Mouse (Mus musculus) limb, embryonic 13.5 days (tissue): ENCODE measurements around the gene Fam98c. TPM values are rescaled to one million over a fixed set of nuclear protein-coding genes. Genes with fewer than 3 reads are reported as not detected.

ENCODE experiments used
- ATAC-seq: fragments of 200-750 bp; cut with Nextera tagmentation; 2 replicates; pipeline ENCODE4 v1.8.0; 2017; ENCODE audit warnings: low read depth, moderate number of reproducible peaks, moderate TSS enrichment; ENCODE audit not compliant: low FRiP score
- H3K27ac ChIP-seq: fragments of 300-500 bp; sonication (generic); 2 replicates; pipeline ENCODE4 v1.5.1; 2015; ENCODE audit warnings: inconsistent platforms, mild to moderate bottlenecking, moderate library complexity
- H3K27me3 ChIP-seq: fragments of 300-500 bp; sonication (generic); 2 replicates; pipeline ENCODE4 v1.6.1; 2015; ENCODE audit warnings: mild to moderate bottlenecking, inconsistent platforms
- H3K36me3 ChIP-seq: fragments of 300-500 bp; sonication (generic); 2 replicates; pipeline ENCODE4 v1.6.1; 2015; ENCODE audit warnings: inconsistent platforms, mild to moderate bottlenecking, moderate library complexity
- H3K4me1 ChIP-seq: fragments of 300-500 bp; sonication (generic); 2 replicates; pipeline ENCODE4 v1.6.1; 2015; ENCODE audit warnings: inconsistent platforms
- H3K4me2 ChIP-seq: fragments of 300-500 bp; sonication (generic); replicated peaks from 2 replicates; pipeline ENCODE4 v1.6.1; 2015; ENCODE audit warnings: inconsistent platforms, mild to moderate bottlenecking, moderate library complexity
- H3K4me3 ChIP-seq: fragments of 300-500 bp; sonication (generic); 2 replicates; pipeline ENCODE4 v1.5.1; 2015; ENCODE audit warnings: moderate library complexity, mild to moderate bottlenecking, inconsistent platforms
- H3K9ac ChIP-seq: fragments of 300-500 bp; sonication (generic); 2 replicates; pipeline ENCODE4 v1.6.1; 2015; ENCODE audit warnings: mild to moderate bottlenecking, inconsistent platforms
- H3K9me3 ChIP-seq: fragments of 300-500 bp; sonication (generic); 2 replicates; pipeline ENCODE4 v1.6.1; 2016; ENCODE audit warnings: inconsistent platforms
- WGBS: fragments of 180-500 bp; shearing (Covaris S2); methylation state at CpG from one replicate; pipeline ENCODE4 v1.1.7; 2015; 5-methylcytosine and 5-hydroxymethylcytosine counted together
- polyA plus RNA-seq: library from polyadenylated mRNA; unstranded; fragments of >200 nt; fragmentation: Nextera tagmentation; extraction: Ambion mirVana; gene quantifications from 2 replicates; pipeline ENCODE4 v1.2.1, GENCODE M21; 2015

Fam98c gene
- polyA plus RNA-seq, 1 experiment from 2014 or later = 11.5 TPM

- peaks cover 41% of the 10 kb centered on the region for H3K4me1 ChIP-seq
- peak; percentile 69 for ATAC-seq
- no peaks in the 10 kb centered on the region for H3K9me3 ChIP-seq
- peak within 1 kb of the TSS; percentile 39; the same call in 1 of the 2 replicates for H3K27ac ChIP-seq
- WGBS = under 1% methylated on average over 30 of the region's 30 CpGs
- H3K4me3 ChIP-seq = peak within 1 kb of the TSS; percentile 74
- H3K27me3 ChIP-seq = peaks cover 59% of the 10 kb centered on the region
- peak within 1 kb of the TSS; percentile 86 for H3K4me2 ChIP-seq
- H3K9ac ChIP-seq = peak within 1 kb of the TSS; percentile 71
- peaks cover 27% of the 10 kb centered on the region for H3K36me3 ChIP-seq
Observed at GRCm38 (mm10) chr7:29170066-29170754, 14.2 kb upstream of the Fam98c start, which contains the start of the genes Ggn and Spred3. Gene Ggn (plus strand): TSS chr7:29170210. Gene Spred3 (minus strand): TSS chr7:29170411.

GRCm38 (mm10) chr7:29169231-29170065, 13.4 kb upstream of the Fam98c start:
- peak; percentile 87 for ATAC-seq
- Histone ChIP-seq H3K36me3 (peaks cover 24% of the 10 kb centered on the region), H3K4me1 (peaks cover 41% of the 10 kb centered on the region), H3K9me3 (no peaks in the 10 kb centered on the region), H3K4me3 (peak overlapping the region; percentile 74), H3K27me3 (peaks cover 52% of the 10 kb centered on the region), H3K4me2 (peak overlapping the region; percentile 86), H3K27ac (peak overlapping the region; percentile 39; the same call in 1 of the 2 replicates), H3K9ac (peak overlapping the region; percentile 71)
- under 1% methylated on average over 27 of the region's 39 CpGs for WGBS

- Histone ChIP-seq H3K9ac (peak overlapping the region; percentile 71), H3K9me3 (no peaks in the 10 kb centered on the region), H3K4me1 (peaks cover 41% of the 10 kb centered on the region), H3K4me2 (peak overlapping the region; percentile 86), H3K36me3 (peaks cover 18% of the 10 kb centered on the region), H3K4me3 (peak overlapping the region; percentile 74), H3K27ac (no peak overlapping the region), H3K27me3 (peaks cover 45% of the 10 kb centered on the region)
- 1% methylated on average over 14 of the region's 14 CpGs for WGBS
- ATAC-seq = no peak
Observed at GRCm38 (mm10) chr7:29168791-29169230, 12.8 kb upstream of the Fam98c start.

- peaks cover 12% of the 10 kb centered on the region for H3K36me3 ChIP-seq
- peak overlapping the region; percentile 86 for H3K4me2 ChIP-seq
- peak overlapping the region; percentile 74 for H3K4me3 ChIP-seq
- H3K27me3 ChIP-seq = peaks cover 39% of the 10 kb centered on the region
- WGBS = 5% methylated on average over 10 of the region's 10 CpGs
- H3K27ac ChIP-seq = 0 out of 2 replicates have a peak overlapping the region, but pooled peaks have one; percentile 28
- peaks cover 41% of the 10 kb centered on the region for H3K4me1 ChIP-seq
- ATAC-seq = no peak
- H3K9me3 ChIP-seq = no peaks in the 10 kb centered on the region
- H3K9ac ChIP-seq = peak overlapping the region; percentile 71; the same call in 1 of the 2 replicates
Observed at GRCm38 (mm10) chr7:29168121-29168695, 12.2 kb upstream of the Fam98c start.

DNA sequence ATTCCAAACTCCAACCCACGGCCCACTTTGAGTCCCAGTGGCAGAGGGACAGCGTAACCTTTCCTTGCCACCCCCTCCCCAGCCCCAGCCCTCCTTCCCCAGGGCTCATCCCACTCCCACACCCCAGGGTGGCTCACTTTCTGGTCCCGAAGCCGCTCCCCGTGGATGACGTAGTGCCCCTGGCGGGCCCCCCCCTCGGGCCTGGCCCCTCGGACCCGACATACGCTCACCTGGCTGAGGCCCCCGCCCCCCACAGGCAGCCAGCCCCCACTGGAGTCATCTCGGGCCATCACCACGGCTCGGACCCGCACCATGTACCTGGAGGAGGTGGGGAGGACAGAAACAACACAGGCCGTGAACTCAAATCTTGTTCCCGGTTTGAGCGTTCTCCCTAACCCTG, 11.6 kb upstream of the Fam98c start:
- Histone ChIP-seq H3K4me1 (peaks cover 41% of the 10 kb centered on the region), H3K4me2 (peak overlapping the region; percentile 86), H3K27me3 (peaks cover 34% of the 10 kb centered on the region), H3K9me3 (no peaks in the 10 kb centered on the region), H3K27ac (no peak overlapping the region), H3K36me3 (peaks cover 7% of the 10 kb centered on the region; the same call in 1 of the 2 replicates), H3K9ac (peak overlapping the region; percentile 71; the same call in 1 of the 2 replicates), H3K4me3 (peak overlapping the region; percentile 74; the same call in 1 of the 2 replicates)
- ATAC-seq = no peak
- WGBS = 17% methylated on average over 19 of the region's 19 CpGs

GRCm38 (mm10) chr7:29162750-29163525, 6.9 kb upstream of the Fam98c start:
- no peak overlapping the region for H3K9ac ChIP-seq
- H3K36me3 ChIP-seq = peaks cover 18% of the 10 kb centered on the region
- H3K27me3 ChIP-seq = peaks cover 35% of the 10 kb centered on the region
- no peak overlapping the region for H3K4me3 ChIP-seq
- peaks cover 4% of the 10 kb centered on the region for H3K4me1 ChIP-seq
- H3K9me3 ChIP-seq = no peaks in the 10 kb centered on the region
- H3K27ac ChIP-seq = no peak overlapping the region
- 0 out of 2 replicates have a peak, but pooled peaks have one; percentile 37 for ATAC-seq
- 13% methylated on average over 9 of the region's 9 CpGs for WGBS
- 0 out of 2 replicates have a peak overlapping the region, but pooled peaks have one; percentile 7 for H3K4me2 ChIP-seq

DNA sequence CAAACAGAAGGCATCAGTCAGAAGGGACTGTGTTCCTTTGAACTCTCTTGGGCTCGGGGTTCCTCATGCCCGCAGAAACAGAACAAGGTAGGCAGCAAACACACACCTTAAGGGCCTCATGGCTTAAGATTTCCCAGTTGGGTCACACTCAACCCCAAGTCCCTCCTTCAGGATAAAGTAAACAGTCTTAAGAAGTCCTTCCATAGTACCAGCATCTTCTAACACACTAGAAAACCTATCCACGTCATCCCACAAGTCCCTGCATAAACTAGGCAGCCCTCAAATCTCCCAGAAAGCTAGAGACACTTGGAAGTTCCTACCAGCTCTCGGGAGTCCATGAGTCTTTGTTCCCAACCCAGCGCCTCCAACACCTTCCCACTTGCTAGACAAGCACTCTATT, 6.3 kb upstream of the Fam98c start:
- Histone ChIP-seq H3K27ac (no peak overlapping the region), H3K27me3 (peaks cover 35% of the 10 kb centered on the region), H3K4me2 (0 out of 2 replicates have a peak overlapping the region, but pooled peaks have one; percentile 7), H3K9me3 (no peaks in the 10 kb centered on the region), H3K4me3 (no peak overlapping the region), H3K36me3 (peaks cover 18% of the 10 kb centered on the region), H3K9ac (no peak overlapping the region), H3K4me1 (no peaks in the 10 kb centered on the region)
- no peak for ATAC-seq
- WGBS = 76% methylated on average over 5 of the region's 5 CpGs

DNA sequence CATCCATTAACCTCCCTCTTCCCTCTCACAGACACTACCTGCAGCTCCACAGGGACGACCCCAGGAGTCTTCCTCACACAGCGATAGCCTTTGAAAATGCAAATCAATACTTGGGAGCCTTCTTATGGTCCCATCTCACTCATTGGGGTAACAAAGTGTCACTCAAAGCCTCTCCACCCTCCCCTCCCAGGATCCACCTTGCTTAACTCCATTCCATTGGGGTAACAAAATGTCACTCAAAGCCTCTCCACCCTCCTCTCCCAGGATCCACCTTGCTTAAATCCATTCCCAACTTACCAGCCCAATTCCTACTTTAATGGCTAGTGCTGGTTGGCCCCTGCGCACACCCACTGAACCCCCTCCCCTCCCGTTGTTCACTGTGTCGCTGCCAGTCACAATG, 2.2 kb upstream of the Fam98c start:
- Histone ChIP-seq H3K9me3 (no peaks in the 10 kb centered on the region), H3K4me3 (no peak overlapping the region), H3K36me3 (peaks cover 18% of the 10 kb centered on the region), H3K4me1 (0 out of 2 replicates have a peak, but pooled peaks cover 4% of the 10 kb centered on the region), H3K27ac (no peak overlapping the region), H3K9ac (no peak overlapping the region), H3K27me3 (peaks cover 32% of the 10 kb centered on the region), H3K4me2 (no peak overlapping the region)
- WGBS = 3% methylated on average over 5 of the region's 5 CpGs
- ATAC-seq = no peak

GRCm38 (mm10) chr7:29155196-29155837, 717 bp downstream of the Fam98c start:
- H3K36me3 ChIP-seq = peaks cover 4% of the 10 kb centered on the region
- 0 out of 2 replicates have a peak, but pooled peaks cover 4% of the 10 kb centered on the region for H3K4me1 ChIP-seq
- peak overlapping the region; percentile 85 for H3K9ac ChIP-seq
- peak overlapping the region; percentile 97 for H3K4me2 ChIP-seq
- H3K27ac ChIP-seq = peak overlapping the region; percentile 83
- H3K27me3 ChIP-seq = peaks cover 31% of the 10 kb centered on the region
- WGBS = 7% methylated on average over 36 of the region's 37 CpGs
- no peaks in the 10 kb centered on the region for H3K9me3 ChIP-seq
- peak; percentile 86 for ATAC-seq
- peak overlapping the region; percentile 82 for H3K4me3 ChIP-seq

DNA sequence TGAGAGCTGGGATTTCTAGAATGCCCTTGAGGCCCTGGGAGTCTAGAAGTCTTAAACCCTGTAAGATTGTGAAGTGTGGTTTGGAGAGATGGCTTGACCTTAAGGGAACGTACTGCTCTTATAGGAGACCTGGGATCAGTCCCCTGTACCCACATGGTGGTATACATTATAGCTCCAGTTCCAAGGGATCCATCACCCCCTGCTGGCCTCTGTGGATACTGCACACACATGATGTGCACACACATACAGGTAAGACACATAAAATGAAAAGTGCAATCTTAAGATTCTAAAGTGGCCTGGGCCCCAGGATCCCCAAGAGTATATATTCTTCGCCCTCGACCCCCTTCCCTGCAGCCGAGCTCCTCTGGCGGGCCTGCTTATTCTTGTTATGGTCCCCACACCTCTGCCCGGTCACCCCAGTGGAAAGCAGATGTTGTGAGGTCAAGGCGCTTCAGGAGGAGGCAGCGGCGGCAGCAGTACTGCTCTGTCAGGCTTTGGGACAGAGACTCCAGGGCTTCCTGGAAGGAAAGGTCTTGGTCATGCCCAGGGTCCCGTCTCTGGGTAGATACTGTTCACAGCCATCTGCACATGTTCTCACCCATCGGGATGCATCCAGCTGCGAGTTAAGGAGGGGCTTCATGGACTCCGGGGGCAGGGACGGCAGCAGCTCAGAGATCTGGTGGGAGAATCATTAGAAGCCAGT, 1.9 kb downstream of the Fam98c start:
- Histone ChIP-seq H3K27ac (no peak overlapping the region), H3K27me3 (peaks cover 20% of the 10 kb centered on the region), H3K4me2 (no peak overlapping the region), H3K9me3 (no peaks in the 10 kb centered on the region), H3K36me3 (peaks cover 4% of the 10 kb centered on the region), H3K9ac (no peak overlapping the region), H3K4me1 (0 out of 2 replicates have a peak, but pooled peaks cover 4% of the 10 kb centered on the region), H3K4me3 (no peak overlapping the region)
- 96% methylated on average over 14 of the region's 14 CpGs for WGBS
- no peak for ATAC-seq
